Mouse (Mus musculus) heart, postnatal 4 days (tissue): ENCODE results near the gene Amh. TPM values are rescaled to one million over a fixed set of nuclear protein-coding genes. Genes with fewer than 3 reads are reported as not detected.

Source experiments
- DNase-seq: peaks from one replicate; pipeline ENCODE4 v3.0.0; 2021
- total RNA-seq, 2 experiments: library from RNA; stranded (reverse); gene quantifications; 2 replicates each; pipeline ENCODE4 v1.2.3; 2021

Gene Amh
- total RNA-seq, 2 experiments from 2014 or later, result 0.61 to 1.0 TPM

- DNase-seq, result no peak
Observed at GRCm38 (mm10) chr10:80787517-80787916, 17.5 kb upstream of the Amh start.

- DNase-seq, result no peak
Observed at GRCm38 (mm10) chr10:80790761-80791404, 14.2 kb upstream of the Amh start.

GRCm38 (mm10) chr10:80791476-80792174 is 13.4 kb upstream of the Amh start:
- no peak for DNase-seq

- no peak for DNase-seq
Observed at GRCm38 (mm10) chr10:80792175-80793032, 12.6 kb upstream of the Amh start.

GRCm38 (mm10) chr10:80793033-80793784 is 11.8 kb upstream of the Amh start:
- DNase-seq, result no peak

GRCm38 (mm10) chr10:80793803-80794202 is 11.2 kb upstream of the Amh start:
- no peak for DNase-seq

- no peak for DNase-seq
Observed at GRCm38 (mm10) chr10:80794750-80795149, 10.3 kb upstream of the Amh start.

GRCm38 (mm10) chr10:80796307-80796848 is 8.7 kb upstream of the Amh start:
- DNase-seq, result no peak

GRCm38 (mm10) chr10:80797186-80798149 is 7.6 kb upstream of the Amh start:
- no peak for DNase-seq

- DNase-seq, result peak; percentile 96
Observed at GRCm38 (mm10) chr10:80798150-80799006, 6.7 kb upstream of the Amh start, which contains the start of the genes Sf3a2 and Plekhj1. Sf3a2 (plus strand) TSS chr10:80798198. Plekhj1 (minus strand) TSS chr10:80798626.

GRCm38 (mm10) chr10:80799070-80799566 is 5.9 kb upstream of the Amh start:
- DNase-seq, result no peak

- DNase-seq, result no peak
Observed at GRCm38 (mm10) chr10:80802204-80802912, 2.7 kb upstream of the Amh start.

- no peak for DNase-seq
Observed at GRCm38 (mm10) chr10:80802996-80803395, 2.0 kb upstream of the Amh start.

- no peak for DNase-seq
Observed at GRCm38 (mm10) chr10:80804340-80804739, 703 bp upstream of the Amh start.

- DNase-seq, result no peak
Observed at GRCm38 (mm10) chr10:80805322-80805721, 279 bp downstream of the Amh start.

GRCm38 (mm10) chr10:80805925-80806324 is 882 bp downstream of the Amh start:
- peak; percentile 89 for DNase-seq

- DNase-seq, result no peak
Observed at GRCm38 (mm10) chr10:80806341-80807056, 1.5 kb downstream of the Amh start.

GRCm38 (mm10) chr10:80807057-80807627 is 2.1 kb downstream of the Amh start:
- DNase-seq, result peak; percentile 79
